Mouse (Mus musculus): ENCODE data around the gene Ssh3.

Gene Ssh3

DNA sequence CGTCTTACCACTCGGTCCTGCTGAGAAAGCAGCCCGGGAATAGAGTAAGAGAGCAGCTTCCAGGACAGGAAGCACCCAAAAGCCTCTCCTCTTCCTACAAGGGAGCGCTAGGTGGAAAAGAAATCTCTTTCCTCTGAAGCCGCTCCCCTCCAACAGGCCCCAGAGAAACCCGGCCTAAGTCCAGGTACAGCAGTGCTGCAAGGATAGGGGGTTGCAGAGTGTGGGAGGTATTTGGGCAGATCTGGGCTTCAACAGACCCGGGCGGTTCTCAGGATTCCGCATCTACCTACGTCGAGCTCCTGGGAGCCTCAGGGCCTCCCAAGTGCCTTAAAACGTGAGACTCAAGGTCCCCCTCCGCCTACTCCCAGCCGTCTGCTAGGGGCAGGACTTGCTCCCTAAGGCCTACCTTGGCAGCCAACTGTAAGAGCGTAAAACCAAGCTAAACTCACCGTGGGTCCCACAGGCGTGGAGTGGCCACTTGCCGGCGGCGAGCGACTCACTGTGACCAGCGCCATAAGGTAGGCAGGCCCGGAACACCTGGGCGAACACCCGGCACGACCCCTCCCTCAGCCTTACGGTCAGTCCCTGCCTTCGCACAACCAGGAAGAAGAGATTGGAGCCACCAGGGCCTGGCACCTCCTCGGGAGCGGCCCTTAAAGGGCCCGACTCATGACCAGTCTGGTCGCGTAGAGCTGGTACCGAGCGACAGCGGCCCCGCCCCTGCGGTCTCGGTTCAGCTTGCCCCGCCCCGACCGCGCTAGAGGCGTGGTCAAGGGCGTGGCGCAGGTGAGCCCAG, at the start of gene Ssh3:
Gene Ssh3 (minus strand): TSS at position 615 of the 796 bp plus-strand sequence.
- TF ChIP-seq GATA4 (IDR thresholded peaks at IDR 0.05; ENCODE audit: insufficient replicate concordance, low read length) = no peak; the same call in 1 of the 2 replicates

GRCm38 (mm10) chr19:4317181-4317580, 48.2 kb upstream of the Ssh3 start:
- TF ChIP-seq GATA4 (IDR thresholded peaks at IDR 0.05; ENCODE audit: insufficient replicate concordance, low read length) = no peak

DNA sequence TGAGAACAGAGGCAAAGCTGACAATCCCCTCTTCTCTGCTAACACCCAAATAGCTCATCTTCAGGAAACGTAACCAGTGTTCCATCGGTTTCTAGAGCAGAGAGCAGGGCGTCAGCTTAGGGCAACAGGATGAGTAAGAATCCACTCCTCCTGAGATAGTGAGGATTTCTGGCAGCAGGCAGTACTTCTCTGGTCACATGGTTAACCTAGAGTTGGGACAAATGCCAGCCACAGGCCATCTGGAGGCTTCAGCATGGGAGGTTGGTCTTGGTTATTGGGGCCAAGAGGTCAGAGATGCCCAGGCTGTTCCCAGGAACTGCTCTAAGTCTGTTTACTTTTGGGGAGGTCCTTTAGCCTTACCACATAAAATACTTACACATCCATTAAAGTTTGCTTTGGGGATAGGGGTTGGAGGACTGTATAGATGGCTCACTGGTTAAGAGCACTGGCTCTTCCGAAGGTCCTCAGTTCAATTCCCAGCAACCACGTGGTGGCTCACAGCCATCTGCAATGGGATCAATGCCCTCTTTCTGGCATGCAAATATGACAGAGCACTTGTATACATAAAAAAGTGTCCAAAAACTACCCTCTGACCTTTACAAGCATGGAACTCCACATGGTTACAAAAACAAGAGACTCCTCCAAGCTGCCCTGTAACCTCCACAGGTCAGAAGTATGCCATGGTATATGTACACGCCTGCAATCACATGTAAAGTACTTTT, 46.4 kb upstream of the Ssh3 start:
- no peak for TF ChIP-seq GATA4 (IDR thresholded peaks at IDR 0.05; ENCODE audit: insufficient replicate concordance, low read length)

DNA sequence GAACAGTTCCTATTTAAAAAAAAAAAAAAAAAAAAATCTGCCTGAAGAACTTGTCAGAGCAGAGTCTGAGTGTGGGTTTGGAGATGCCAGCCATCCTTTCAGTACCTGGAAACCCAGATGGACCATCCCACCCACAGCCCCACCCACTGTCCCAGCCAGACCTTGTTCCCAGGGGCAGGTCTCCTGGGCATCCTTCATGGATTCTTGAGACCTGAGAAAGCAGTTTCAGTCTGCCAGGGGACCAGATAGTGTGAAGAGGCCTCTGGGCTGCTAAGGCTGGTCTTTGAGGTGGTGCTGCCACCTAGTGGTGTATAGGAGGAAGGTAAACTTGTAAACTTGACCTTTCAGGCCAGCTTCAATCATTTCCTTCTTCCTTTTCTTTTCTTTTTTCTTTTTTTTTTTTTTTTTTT, 40.8 kb upstream of the Ssh3 start:
- no peak for TF ChIP-seq GATA4 (IDR thresholded peaks at IDR 0.05; ENCODE audit: insufficient replicate concordance, low read length)

DNA sequence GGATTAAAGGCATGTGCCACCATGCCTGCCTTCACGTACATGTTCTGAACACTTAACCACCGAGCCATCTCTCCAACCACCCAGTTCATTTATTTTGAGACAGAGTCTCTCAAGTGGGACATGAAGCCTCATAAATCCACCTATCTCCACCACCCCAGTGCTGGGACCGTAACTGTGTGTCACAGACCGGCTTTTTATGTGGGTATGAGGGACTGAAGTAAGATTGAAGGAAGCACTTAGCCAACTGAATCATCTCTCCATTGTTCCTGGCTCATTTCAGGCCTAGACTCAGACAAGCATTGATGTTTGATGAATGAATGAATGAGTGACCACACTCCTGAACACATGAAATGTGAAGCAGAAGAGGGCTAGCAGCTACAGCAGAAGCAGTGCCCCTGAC, 40.3 kb upstream of the Ssh3 start:
- no peak for TF ChIP-seq GATA4 (IDR thresholded peaks at IDR 0.05; ENCODE audit: insufficient replicate concordance, low read length)

DNA sequence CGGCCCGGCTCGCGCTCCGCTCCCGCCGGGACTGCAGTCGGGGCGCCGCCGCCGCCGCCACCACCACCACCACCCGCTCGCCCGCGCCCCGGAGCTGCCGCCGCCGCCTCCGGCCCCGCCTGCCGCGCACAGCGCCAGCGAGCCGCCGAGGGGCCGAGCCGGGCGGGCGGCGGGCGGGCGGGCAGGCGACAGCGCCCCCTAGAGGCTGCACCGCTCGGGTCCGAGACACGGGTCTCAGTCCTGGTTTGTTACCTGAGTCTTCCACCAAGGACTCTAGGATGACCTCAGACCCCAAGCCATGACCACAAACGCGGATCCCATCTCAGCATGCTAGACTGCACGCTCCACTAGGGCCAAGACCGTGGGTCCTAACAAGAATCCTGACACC, 37.2 kb upstream of the Ssh3 start, which contains the start of gene Grk2:
Gene Grk2 (minus strand): TSS at position 33 of the 388 bp plus-strand sequence.
- TF ChIP-seq GATA4 (IDR thresholded peaks at IDR 0.05; ENCODE audit: insufficient replicate concordance, low read length) = no peak

DNA sequence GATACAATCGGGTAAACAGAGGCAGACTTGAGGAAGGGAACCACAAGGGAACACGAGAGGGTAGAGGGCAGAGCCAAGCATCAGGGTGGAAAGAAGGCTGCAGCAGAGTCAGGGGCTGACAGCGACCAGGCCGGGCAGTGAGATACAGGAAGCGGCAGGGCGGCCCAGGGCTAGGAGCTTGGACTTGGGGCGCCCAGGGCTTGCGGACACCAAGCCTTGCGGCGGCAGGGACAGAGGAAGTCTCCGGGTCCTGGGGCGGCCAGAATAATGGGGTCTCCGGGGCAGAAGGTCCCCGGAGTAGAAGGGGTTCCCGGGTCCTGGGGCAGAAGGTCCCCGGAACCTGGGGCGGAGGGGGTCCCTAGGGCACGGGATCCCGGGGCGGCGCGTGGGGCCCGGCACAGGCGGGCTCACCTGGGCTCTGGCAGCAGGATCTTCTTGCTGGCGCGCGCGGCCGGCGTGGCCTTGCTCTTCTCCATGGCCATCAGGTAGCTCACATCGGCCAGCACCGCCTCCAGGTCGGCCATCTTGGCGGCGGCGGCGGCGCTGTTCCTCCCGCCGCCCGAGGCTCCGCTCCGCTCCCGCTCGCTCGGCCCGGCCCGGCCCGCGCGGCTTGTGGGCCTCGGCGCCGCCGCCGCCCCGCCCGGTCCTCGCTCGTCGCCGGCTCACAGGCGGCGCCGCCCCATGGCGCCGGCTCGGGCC, 36.7 kb upstream of the Ssh3 start:
- TF ChIP-seq GATA4 (IDR thresholded peaks at IDR 0.05; ENCODE audit: insufficient replicate concordance, low read length) = no peak

- TF ChIP-seq GATA4 (IDR thresholded peaks at IDR 0.05; ENCODE audit: insufficient replicate concordance, low read length) = no peak
Measured at GRCm38 (mm10) chr19:4304871-4305321, 35.9 kb upstream of the Ssh3 start.

DNA sequence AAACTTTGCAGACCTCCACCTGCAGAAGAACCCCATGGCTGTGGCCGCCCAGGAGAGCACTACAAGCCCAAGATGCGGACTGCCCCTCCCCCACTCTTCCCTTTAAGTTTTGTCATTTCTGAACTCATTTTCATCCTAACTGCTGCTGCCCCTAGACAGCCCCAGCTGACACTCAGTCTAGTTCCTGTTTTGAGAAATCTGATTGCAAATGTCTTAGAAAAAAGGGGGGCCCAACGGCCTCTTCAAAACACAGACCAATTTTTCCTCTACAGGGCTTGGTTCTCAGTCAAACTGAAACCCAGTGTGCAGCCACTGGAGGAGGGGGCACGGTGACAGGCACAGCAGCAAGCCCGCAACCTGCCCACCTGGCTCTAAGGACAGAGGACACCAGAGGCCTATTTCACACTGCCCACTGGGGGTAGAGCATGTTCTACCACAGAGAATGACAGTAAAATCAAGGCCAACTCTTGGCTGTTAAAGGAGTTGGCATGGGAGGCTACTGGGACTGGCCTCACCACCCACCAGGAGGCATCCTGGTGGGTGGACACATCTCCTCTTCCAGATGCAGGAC, 35.4 kb upstream of the Ssh3 start:
- TF ChIP-seq GATA4 (IDR thresholded peaks at IDR 0.05; ENCODE audit: insufficient replicate concordance, low read length) = no peak

- no peak for TF ChIP-seq GATA4 (IDR thresholded peaks at IDR 0.05; ENCODE audit: insufficient replicate concordance, low read length)
Measured at GRCm38 (mm10) chr19:4303640-4303995, 34.6 kb upstream of the Ssh3 start.

DNA sequence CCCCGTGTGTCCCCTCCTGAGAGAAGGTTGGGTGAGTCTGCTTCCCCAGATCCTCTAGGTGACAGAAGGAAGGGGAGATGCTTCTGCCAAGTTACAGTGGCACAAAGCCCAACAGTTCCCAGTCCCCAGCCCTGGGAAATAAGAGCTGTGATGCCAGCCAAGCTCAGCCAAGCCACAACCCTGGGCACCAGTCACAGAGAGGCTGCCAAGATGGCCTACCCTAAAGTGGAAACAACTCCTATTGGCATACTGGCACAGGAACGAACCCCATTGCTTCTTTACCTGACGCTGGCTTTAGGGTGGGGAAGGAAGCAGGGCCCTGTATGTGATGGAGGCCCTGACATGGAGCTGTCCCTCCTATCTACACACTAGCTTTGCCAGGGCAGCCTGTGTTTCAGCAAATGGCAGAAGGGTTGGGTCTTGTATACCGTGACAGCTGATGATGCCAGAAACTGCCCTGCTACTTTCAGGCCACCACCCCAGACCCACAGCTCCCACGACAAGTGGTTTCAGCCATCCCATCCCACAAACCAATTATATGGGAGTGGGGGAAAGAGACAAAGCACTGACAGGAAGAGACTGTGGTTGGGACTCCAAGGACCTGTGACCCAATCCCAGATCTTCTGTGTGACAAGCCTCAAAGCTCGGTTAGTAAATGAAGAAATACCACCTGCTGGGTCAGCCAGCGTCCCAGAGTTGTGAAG, 34.1 kb upstream of the Ssh3 start:
- no peak for TF ChIP-seq GATA4 (IDR thresholded peaks at IDR 0.05; ENCODE audit: insufficient replicate concordance, low read length)

DNA sequence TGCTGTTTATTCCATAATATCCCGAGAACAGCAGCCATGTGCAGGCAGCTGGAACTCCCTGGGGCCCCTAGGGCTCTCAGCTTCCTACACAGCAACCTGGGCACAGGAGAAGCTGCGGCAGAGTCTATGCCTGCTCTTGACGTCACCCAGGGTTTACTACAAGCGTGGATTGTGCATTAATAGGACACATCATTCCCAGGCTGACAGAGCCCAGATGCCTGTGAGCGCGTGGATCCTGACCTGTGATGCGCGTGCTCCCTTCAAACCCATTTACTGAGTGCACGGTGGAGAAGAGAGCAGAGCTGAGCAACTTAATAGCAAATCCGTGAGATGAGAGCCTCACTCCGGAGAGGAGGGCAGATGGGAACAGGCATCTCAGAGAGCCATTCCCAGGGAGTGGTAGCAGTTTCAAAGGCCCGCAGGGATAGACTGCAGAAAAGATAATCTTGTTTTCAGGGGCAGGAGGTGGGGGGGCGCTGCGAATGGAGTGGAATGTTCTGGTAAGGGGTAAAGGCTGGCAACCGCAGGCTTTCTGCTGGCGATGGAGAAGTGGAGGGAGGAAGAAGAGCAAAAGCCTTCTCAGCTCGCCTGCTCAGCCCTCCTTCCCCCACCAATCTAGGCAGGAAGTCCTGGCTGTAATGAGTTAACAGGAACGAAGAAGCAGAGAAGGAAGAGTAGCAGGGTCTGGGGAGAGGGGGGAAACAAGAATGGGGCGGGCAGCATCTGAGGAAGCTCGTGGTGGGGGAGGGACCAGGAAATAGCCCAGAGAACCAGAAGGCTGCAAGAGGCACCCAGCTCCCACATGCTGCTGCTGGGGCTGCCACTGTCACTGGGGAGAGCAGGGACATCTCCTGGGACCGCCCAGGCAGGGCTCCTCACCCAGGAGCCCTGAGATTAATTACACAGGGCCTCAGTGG, 33.0 kb upstream of the Ssh3 start:
- TF ChIP-seq GATA4 (IDR thresholded peaks at IDR 0.05; ENCODE audit: insufficient replicate concordance, low read length) = no peak

- TF ChIP-seq GATA4 (IDR thresholded peaks at IDR 0.05; ENCODE audit: insufficient replicate concordance, low read length) = no peak
Measured at GRCm38 (mm10) chr19:4300852-4301734, 32.1 kb upstream of the Ssh3 start.

All from liver, adult (tissue).